Comparison of ENCODE assay signal across 35 mouse cellular contexts in genomic region chr1:159029106-159029505, GRCm38 (mm10). TPM values are rescaled to one million over a fixed set of nuclear protein-coding genes. Genes with fewer than 3 reads are reported as not detected.
DNase-seq lines count a peak whose midpoint lies in the region; ATAC-seq lines count a peak whose summit lies in the region.
"Had no signal": no experiment of that assay in that cellular context is flagged by ENCODE, and none has a peak within 500 bp of the region (broad histone marks: within the 10 kb centered on the region; RNA-seq: fewer than 3 reads in every experiment).

No protein-coding gene starts in this region.

- DNase-seq in heart, adult 8-10 months (ENCODE audit: low spot score), result peak; percentile 33
- DNase-seq in NIH3T3 (ENCODE audit: low read depth), result peak; percentile 7
- DNase-seq in gastrocnemius, adult 8-10 months (ENCODE audit: low spot score in 2 of 2), result peak; percentile 42 to 61
- DNase-seq in heart, postnatal 25 days (ENCODE audit: low spot score), result peak; percentile 27
- DNase-seq in right cerebral cortex, adult 2 months (ENCODE audit: low spot score in 2 of 2), result no peak
- no peak for DNase-seq in kidney, adult 18-20 months
- DNase-seq: adrenal gland, postnatal 25 days; cerebellum, adult 18-20 months; cerebellum, postnatal 14 days; forebrain, postnatal 0 days; kidney, adult 8-10 months; kidney, postnatal 4 days; lung, postnatal 4 days; right cerebral cortex, postnatal 14 days; thymus, postnatal 14 days had no signal

- no peaks in the 10 kb centered on the region for H3K4me1 ChIP-seq in heart, embryonic 12.5 days (replicated peaks)
- H3K4me1 ChIP-seq: forebrain, embryonic 12.5 days; hindbrain, embryonic 12.5 days; intestine, embryonic 15.5 days; limb, embryonic 13.5 days; lung, embryonic 15.5 days; megakaryocyte, embryonic 14.5 days; midbrain, embryonic 12.5 days; neural tube, embryonic 12.5 days; stomach, embryonic 15.5 days had no signal

- H3K9me3 ChIP-seq in heart, embryonic 12.5 days (replicated peaks), result no peaks in the 10 kb centered on the region
- H3K9me3 ChIP-seq: forebrain, embryonic 12.5 days; hindbrain, embryonic 12.5 days; intestine, embryonic 15.5 days; limb, embryonic 13.5 days; lung, embryonic 15.5 days; megakaryocyte, embryonic 14.5 days; midbrain, embryonic 12.5 days; neural tube, embryonic 12.5 days; stomach, embryonic 15.5 days had no signal

- no peak overlapping the region for H3K9ac ChIP-seq in heart, embryonic 12.5 days
- H3K9ac ChIP-seq: forebrain, embryonic 12.5 days; forebrain, postnatal 0 days; hindbrain, embryonic 12.5 days; intestine, embryonic 15.5 days; limb, embryonic 13.5 days; lung, embryonic 15.5 days; midbrain, embryonic 12.5 days; neural tube, embryonic 12.5 days; stomach, embryonic 15.5 days had no signal

- no peaks in the 10 kb centered on the region for H3K36me3 ChIP-seq in heart, embryonic 12.5 days
- H3K36me3 ChIP-seq: forebrain, embryonic 12.5 days; hindbrain, embryonic 12.5 days; intestine, embryonic 15.5 days; limb, embryonic 13.5 days; lung, embryonic 15.5 days; midbrain, embryonic 12.5 days; neural tube, embryonic 12.5 days; stomach, embryonic 15.5 days had no signal

- H3K4me3 ChIP-seq in heart, embryonic 12.5 days, result no peak overlapping the region
- H3K4me3 ChIP-seq: erythroblast, embryonic 14.5 days; forebrain, embryonic 12.5 days; hindbrain, embryonic 12.5 days; intestine, embryonic 15.5 days; limb, embryonic 13.5 days; lung, embryonic 15.5 days; megakaryocyte, embryonic 14.5 days; midbrain, embryonic 12.5 days; myocyte; neural tube, embryonic 12.5 days; stomach, embryonic 15.5 days had no signal

- 76% methylated on average over 2 of the region's 2 CpGs for WGBS in heart, embryonic 12.5 days

- H3K27me3 ChIP-seq in heart, embryonic 12.5 days (replicated peaks), result no peaks in the 10 kb centered on the region
- H3K27me3 ChIP-seq: CH12.LX; forebrain, embryonic 12.5 days; hindbrain, embryonic 12.5 days; intestine, embryonic 15.5 days; limb, embryonic 13.5 days; lung, embryonic 15.5 days; megakaryocyte, embryonic 14.5 days; midbrain, embryonic 12.5 days; neural tube, embryonic 12.5 days; stomach, embryonic 15.5 days had no signal

- H3K4me2 ChIP-seq in heart, embryonic 12.5 days, result no peak overlapping the region
- H3K4me2 ChIP-seq: forebrain, embryonic 12.5 days; hindbrain, embryonic 12.5 days; intestine, embryonic 15.5 days; limb, embryonic 13.5 days; liver, embryonic 11.5 days; lung, embryonic 15.5 days; midbrain, embryonic 12.5 days; neural tube, embryonic 12.5 days; stomach, embryonic 15.5 days had no signal

- no peak for ATAC-seq in heart, embryonic 12.5 days (ENCODE audit: insufficient number of reproducible peaks, low FRiP score)
- ATAC-seq in activated CD4-positive, CD25-positive, alpha-beta regulatory T cell, adult 4 months, result no peak
- ATAC-seq: forebrain, postnatal 0 days; hindbrain, postnatal 0 days; intestine, embryonic 15.5 days; Patski had no signal

- no peak overlapping the region for H3K27ac ChIP-seq in heart, embryonic 12.5 days (ENCODE audit: poor library complexity, severe bottlenecking)
- H3K27ac ChIP-seq: forebrain, embryonic 12.5 days; hindbrain, embryonic 12.5 days; hindbrain, postnatal 0 days; intestine, embryonic 15.5 days; kidney, postnatal 0 days; limb, embryonic 13.5 days; lung, embryonic 15.5 days; midbrain, embryonic 12.5 days; neural tube, embryonic 12.5 days; stomach, embryonic 15.5 days had no signal

- intact Hi-C loops in heart, postnatal 25 days (cut with DNase I), result no loop called here

RNA-seq across cellular contexts. Expression of gene Pappa2, which starts 48.8 kb away (rescaled TPM):
- under 1 TPM; 0.11 to 0.59 (median 0.19) TPM for total RNA-seq in heart, adult 8-10 months (2022)
- 0.17 and 0.24 TPM in 2 replicates for polyA plus RNA-seq in heart, embryonic 12.5 days (2016; fragmentation: Nextera tagmentation; extraction: Ambion mirVana)
- under 1 TPM in 2 of 4 experiments, not detected in 2; 0.02 to 0.48 TPM for total RNA-seq in gastrocnemius, adult 8-10 months (2022)
- total RNA-seq in heart, postnatal 25 days (2021), result under 1 TPM; 0.36 to 0.39 TPM
- polyA plus RNA-seq in activated CD4-positive, CD25-positive, alpha-beta regulatory T cell, adult 4 months (2017; shearing (Covaris generic)), result under 1 TPM in 1 of 2 experiments, not detected in 1; 0.05 TPM
- total RNA-seq: ES-E14; granulocyte monocyte progenitor cell, adult 5-6 weeks had no signal
- polyA plus RNA-seq: erythroblast, embryonic 14.5 days had no signal

Comparison
In these comparisons a context has a peak if more than half of its experiments do, and no peak if none do; other contexts are left out.
1. DNase-seq: peak in heart, adult 8-10 months (single experiment), NIH3T3 (single experiment), gastrocnemius, adult 8-10 months (2 of 2) and heart, postnatal 25 days (single experiment); none in right cerebral cortex, adult 2 months (0 of 2) and kidney, adult 18-20 months (single experiment).